Mouse (Mus musculus): ENCODE measurements around the gene Olfr295. TPM values are rescaled to one million over a fixed set of nuclear protein-coding genes. Genes with fewer than 3 reads are reported as not detected.

The Olfr295 gene
- polyA plus RNA-seq (2017; shearing (Covaris generic)): not detected

GRCm38 (mm10) chr7:86583562-86583961 lies at the start of gene Olfr295:
Olfr295 (plus strand) TSS chr7:86583862.

DNA sequence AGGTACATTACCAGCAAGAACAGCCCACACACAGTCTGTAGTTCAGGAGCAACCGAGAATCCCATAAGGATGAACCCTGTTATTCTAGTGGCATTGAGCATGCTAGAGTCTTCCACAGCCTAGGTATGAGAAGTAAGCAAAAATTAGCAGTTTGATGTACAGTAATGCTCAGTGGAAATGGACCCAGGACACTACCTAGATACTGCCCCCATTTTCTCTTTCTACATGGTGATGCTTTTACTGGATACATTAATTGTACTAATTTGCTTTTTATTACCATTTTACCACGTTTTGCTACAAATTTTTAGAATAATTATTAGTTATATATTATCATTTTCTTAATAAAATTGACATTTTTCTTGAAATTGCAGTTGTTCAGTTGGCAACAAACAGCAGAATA lies 32.9 kb downstream of the Olfr295 start, which contains the start of gene Olfr294:
Olfr294 (minus strand) TSS at position 101 of the 400 bp plus-strand sequence.

Other genes with a start within 250 kb of the Olfr295 start
- gene Olfr307, start 246.3 kb upstream of the Olfr295 start, polyA plus RNA-seq (2017; shearing (Covaris generic)): not detected
- gene Olfr305, start 216.9 kb upstream of the Olfr295 start, polyA plus RNA-seq (2017; shearing (Covaris generic)): not detected
- not detected for gene Olfr304, start 197.2 kb upstream of the Olfr295 start, polyA plus RNA-seq (2017; shearing (Covaris generic))
- gene Olfr303, start 186.1 kb upstream of the Olfr295 start, polyA plus RNA-seq (2017; shearing (Covaris generic)): not detected
- gene Olfr301, start 180.0 kb upstream of the Olfr295 start, polyA plus RNA-seq (2017; shearing (Covaris generic)): not detected
- gene Olfr299, start 123.9 kb upstream of the Olfr295 start, polyA plus RNA-seq (2017; shearing (Covaris generic)): not detected
- not detected for gene Olfr298, start 91.4 kb upstream of the Olfr295 start, polyA plus RNA-seq (2017; shearing (Covaris generic))
- not detected for gene Olfr297, start 63.9 kb upstream of the Olfr295 start, polyA plus RNA-seq (2017; shearing (Covaris generic))
- not detected for gene Olfr294, start 32.8 kb downstream of the Olfr295 start, polyA plus RNA-seq (2017; shearing (Covaris generic))
- gene Olfr293, start 65.2 kb downstream of the Olfr295 start, polyA plus RNA-seq (2017; shearing (Covaris generic)): not detected
- not detected for gene Olfr292, start 104.5 kb downstream of the Olfr295 start, polyA plus RNA-seq (2017; shearing (Covaris generic))
- gene Folh1, start 192.1 kb downstream of the Olfr295 start, polyA plus RNA-seq (2017; shearing (Covaris generic)): not detected
- gene Vmn2r77, start 211.2 kb downstream of the Olfr295 start, polyA plus RNA-seq (2017; shearing (Covaris generic)): not detected